Mouse (Mus musculus): ENCODE results near the gene Gse1.

Gse1 gene

DNA sequence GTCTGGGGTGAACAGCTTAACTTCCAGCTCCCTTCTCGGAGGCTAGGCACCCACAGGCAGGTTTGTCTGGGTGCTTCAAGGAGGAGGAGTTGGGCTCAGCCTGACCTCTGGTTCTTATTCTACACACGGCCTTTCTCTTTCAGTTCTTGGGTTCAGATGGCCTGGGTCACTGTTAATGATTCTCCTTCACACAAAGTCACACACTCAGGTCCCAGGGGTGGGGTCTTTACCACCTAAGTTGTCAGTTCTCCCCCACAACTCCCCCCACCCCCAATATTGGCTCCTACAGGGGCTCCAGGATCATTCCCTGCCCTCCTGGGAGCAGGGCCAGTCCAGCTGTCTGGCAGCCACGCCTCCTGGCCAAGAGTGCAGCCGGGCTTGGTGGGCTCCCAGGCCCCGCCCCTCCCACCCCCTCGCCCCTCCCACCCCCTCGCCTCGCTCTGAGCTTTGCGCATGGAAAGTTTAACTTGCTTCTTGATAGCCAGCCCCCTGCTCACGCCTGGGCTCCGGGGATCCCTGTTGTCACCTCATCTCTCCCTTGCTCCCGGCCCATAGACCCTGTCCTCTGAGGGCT, 288.0 kb downstream of the Gse1 start:
- DNase-seq (ENCODE audit: low spot score), result no peak

DNA sequence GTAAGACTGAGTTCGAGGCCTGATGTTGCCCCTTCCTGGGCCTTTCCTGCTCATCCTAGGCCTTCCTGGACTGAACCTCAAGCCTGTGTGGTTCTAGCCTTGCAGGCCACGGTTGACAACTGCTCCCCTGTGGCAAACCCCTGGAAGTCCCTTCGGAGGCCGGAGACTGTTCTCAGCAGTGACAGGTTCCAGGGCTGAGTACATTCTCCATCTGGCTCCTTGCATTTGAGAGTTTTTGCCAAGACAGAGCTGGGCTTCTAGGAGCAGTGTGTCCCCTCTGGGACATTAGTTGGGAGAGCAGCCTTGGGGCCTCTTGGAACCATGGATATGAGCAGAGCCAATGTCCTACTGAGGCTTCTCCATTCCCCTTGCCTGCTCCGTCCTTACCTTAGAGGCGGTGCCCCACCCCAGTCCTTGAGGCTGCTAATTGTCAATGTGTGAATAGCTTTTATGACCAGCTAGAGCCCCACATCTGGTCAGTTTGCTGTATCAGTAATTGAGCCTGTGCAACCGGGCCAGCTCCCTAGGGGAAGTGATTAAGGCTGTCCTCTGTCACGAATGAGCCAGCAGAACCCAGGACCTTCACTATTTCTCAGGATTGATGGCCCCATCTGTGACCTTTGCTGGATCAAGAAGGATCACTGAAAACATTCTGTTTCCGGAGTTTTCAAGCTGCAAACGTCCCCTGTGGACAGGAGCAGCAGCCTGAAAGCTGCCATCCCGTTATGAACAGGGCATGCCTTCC, 289.6 kb downstream of the Gse1 start:
- no peak for DNase-seq (ENCODE audit: low spot score)

DNA sequence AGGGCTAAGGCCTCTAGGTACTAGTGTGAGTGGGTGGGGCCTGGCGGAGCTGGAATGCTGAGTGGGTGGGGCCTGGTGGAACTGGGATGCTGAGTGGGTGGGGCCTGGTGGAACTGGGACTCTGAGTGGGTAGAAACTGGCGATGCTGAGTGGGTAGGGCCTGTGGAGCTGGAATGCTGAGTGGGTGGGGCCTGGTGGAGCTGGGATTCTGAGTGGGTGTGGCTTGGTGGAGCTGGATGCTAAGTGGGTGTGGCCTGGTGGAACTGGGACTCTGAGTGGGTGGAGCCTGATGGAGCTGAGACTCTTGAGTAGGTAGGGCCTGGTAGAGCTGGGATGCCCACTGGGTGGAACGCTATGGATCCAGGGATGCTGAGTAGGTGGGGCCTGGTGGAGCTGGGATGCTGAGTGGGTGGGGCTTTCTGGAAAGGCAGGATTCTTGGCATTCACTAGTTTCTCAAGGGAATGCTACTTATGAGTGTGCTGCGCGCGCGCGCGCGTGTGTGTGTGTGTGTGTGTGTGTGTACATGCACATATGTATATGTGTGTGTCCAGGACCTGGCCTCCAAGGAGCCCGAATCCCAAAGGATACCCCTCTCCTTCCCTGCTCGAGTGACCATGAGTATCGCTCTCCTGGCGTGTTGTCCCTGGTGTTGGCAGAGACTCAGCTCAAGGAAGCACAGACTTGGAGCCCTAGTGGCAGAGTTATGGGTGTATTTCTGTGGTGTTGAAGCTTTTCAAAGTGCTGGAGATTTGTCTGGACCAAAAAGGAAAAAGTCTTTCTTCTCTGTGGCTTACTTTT, 290.7 kb downstream of the Gse1 start:
- no peak for DNase-seq (ENCODE audit: low spot score)

- DNase-seq (ENCODE audit: low spot score), result no peak
Measured at GRCm38 (mm10) chr8:120520287-120520686, 292.0 kb downstream of the Gse1 start.

DNA sequence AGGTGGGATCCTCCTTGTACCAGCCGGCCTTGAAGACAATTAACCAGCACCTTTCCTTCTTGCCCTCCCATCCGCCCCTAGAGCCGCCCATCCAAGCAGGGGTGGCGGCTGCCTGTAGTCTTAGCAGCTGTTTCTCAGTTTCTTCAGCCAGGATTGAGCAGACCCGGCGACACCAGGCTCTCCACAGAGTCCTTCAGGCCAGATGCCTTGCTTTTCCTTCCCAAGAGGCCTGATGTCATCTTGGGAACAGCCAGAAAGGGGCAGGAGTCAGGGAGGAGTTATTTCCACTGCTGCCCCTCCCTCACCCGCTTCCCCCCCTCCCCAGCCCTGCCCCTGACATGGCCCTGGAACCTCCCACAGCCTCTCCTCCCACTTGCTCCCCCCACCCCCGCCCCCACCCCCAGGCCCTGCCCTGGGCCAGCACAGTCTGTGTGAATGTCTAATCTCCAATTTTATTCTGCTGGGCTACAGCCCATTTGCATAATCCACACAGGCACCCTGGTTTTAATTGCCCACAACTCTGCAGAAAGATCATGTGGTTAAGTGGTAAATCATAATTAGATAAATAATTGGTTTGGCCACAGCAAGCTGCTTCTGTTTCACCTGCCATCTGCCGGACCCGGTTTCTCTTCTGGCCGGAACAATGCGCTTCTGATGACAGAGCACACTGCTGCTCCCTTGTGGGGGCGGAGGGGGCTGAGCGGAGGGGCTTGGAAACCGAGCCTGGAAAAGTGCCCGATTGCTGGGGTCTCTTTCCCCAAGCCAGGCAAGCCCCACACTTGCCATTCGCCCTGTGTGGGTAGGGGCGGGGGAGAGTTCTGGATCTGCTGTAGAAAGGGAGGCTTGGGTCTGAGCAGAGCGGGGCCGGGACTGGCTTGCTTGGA, 292.7 kb downstream of the Gse1 start:
- peak; percentile 43 for DNase-seq (ENCODE audit: low spot score)

DNA sequence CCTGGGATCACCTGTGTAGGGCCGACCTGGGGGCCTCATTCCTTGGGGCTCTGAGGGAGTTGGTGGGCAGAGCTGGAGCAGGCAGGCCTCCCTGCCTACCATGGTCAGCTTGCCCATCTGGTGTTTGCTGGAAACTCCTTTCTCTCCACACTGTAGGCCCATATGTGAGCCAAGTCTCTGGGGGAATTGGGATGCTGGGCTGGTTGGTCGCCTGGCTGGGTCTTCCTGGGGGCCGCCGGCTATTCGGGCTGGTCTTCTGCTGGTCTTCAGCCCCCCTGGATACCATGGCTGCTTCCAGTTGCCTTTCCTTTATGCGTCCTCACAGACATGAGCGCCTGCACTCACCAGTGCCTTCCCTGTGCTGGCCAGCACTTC, 293.3 kb downstream of the Gse1 start:
- DNase-seq (ENCODE audit: low spot score), result no peak

GRCm38 (mm10) chr8:120523641-120524040, 295.4 kb downstream of the Gse1 start:
- DNase-seq (ENCODE audit: low spot score), result no peak

GRCm38 (mm10) chr8:120525135-120525534, 296.9 kb downstream of the Gse1 start:
- no peak for DNase-seq (ENCODE audit: low spot score)

GRCm38 (mm10) chr8:120525832-120526231, 297.6 kb downstream of the Gse1 start:
- DNase-seq (ENCODE audit: low spot score), result no peak

DNA sequence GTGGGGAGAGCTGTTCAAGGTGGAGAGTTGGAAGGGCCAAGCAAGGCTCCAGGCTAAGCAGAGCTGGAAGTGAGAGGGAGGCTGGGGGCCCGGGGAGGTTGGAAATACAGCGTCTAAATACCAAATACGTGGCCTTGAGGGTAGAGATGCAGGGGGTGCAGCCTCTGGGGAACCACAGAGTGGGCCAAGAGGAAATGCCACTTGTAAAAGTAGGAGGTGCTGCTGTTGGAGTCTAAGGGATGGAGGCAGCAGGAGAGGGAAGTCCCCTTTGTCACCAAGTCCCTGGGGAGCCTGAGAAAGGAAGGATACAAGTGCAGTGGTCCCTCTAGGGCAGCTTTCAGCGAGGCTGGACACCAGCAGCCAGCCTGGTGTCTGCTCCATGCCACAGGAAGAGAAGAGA, 298.3 kb downstream of the Gse1 start:
- no peak for DNase-seq (ENCODE audit: low spot score)

- no peak for DNase-seq (ENCODE audit: low spot score)
Measured at GRCm38 (mm10) chr8:120528332-120528731, 300.1 kb downstream of the Gse1 start.

DNA sequence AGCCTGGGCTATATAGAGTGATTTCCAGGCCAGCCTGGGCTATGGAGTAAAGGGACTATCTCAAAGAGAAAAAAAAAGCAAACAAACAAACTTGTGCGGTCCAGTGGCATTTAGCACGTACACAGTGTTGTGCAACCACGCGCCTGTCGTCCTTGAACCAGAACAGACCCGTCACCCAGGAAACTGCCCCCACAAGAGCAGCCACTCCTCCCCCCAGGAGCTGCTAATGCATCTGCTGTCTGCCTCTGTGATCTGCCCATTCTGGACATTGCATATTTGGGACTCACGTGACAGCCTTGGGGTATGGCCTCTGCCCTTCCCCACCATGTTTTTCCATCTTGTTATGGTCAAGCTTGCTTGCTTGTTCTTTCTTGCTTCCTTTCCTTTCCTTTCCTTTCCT, 301.0 kb downstream of the Gse1 start:
- DNase-seq (ENCODE audit: low spot score), result no peak

GRCm38 (mm10) chr8:120530954-120531656, 302.8 kb downstream of the Gse1 start:
- no peak for DNase-seq (ENCODE audit: low spot score)

DNA sequence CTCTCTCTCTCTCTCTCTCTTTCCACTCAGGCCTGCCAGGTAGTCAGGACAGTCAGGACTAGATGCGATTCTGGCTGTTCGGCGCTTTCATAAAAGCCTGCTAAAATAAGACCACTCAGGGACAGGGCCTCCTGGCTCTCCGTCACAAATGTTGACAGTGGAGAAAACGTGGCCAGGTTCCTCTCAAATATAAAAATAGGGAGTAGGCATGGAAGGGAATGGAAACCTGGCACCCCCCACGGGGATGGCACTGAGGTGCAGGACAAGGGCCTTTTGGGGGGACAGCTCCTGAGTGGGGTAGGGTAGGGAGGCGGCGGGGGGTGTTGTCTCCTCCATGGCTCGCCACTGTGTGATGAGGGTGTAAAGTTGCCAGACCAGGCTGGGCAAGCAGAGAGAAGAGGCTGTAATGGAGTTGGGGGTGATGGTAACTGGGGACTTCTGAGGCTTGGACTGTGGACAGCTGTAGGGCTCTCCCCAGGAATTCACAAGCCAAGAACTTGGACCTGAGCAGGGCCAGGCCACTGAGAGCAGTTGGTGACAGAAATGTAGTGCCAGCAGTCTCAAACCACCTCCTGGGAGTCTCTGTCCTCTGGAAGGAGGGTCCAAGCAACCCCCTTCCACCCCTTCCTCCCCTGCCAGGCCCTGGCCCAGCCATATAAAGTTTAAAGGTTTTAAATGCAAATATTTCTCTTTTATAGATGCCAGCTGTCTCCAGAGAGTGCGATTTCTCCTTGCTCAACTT, 303.7 kb downstream of the Gse1 start:
- no peak for DNase-seq (ENCODE audit: low spot score)

- no peak for DNase-seq (ENCODE audit: low spot score)
Measured at GRCm38 (mm10) chr8:120532517-120533215, 304.4 kb downstream of the Gse1 start.

DNA sequence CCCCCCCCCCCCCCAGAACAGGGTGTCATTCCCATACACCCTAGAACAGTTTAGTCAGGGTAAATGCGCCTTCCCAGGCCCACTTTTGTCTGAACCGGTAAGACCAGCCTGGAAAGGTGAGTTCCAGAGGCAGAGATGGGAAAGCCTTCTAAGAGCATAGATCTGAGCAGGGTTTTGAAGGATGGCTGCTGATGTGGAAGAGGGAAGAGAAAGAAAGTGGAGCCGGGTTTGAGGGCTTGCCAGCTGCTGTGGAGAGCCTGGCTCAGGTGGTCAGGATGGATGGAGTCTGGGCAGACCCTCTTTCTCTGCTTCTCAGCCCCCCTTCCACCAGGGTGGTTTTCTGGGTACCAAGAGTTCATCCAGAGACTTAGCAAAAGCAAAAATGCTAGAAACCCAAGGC, 305.1 kb downstream of the Gse1 start:
- no peak for DNase-seq (ENCODE audit: low spot score)

DNA sequence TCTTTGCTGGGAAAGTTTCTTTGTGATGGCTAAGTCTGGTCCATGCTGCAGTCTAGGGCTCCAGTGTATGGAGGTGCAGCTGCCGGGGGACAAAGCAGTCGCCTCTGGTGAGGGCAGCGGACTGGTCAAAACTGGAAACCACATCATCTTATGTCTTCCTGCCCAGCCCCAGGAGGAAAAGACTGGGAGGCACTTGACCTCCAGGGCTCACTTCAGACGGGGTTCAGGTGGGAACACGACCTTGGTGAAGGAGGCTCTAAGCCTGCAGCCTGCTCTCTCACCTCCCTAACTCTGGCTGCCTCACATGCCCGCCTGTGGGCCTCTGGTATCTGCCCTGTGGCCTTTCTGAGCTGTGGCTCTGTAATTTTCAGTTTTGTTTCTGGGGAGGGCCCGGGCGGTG, 305.8 kb downstream of the Gse1 start:
- DNase-seq (ENCODE audit: low spot score), result no peak

DNA sequence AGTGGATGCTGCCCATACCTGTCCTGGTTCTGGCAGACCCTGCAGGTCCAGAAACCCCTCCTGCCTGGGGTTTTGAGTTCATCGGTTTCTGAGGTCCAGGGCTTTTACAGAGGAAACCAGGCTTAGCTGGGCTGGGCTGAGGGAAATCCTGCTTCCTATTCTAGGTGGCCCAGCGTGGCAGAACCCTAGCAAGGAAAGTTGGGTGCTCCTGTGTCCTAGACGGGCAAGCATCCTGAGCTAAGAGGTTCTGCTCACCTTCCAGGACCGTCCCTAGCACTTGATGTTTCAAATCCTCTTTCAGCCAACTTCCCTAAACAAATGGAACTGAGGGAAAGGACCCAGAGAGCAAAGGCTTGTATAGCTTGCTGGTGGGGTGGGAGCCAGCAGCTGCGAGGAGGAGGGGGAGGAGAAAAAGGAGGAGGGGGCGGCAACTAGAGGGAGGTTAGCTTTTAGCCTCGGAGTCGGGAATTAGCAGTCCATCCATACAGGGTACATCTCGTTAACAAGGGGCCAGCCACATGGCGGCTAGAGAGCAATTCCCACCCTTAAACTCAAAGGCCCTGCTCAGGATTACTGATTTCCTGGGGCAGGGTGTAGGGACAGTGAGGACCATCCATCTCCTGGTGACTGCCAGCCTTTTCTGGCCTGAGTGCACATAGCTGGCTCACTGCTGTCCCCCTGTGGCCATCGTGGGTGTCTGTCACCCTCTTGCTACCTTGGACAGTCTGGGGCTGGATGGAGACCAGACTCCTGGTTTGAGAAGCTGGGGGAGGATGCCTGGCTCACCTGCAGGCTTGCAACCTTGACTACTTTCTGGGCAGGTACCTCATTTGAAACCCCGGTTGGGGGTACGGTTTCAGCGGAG, 306.5 kb downstream of the Gse1 start:
- DNase-seq (ENCODE audit: low spot score), result peak; percentile 79
